Mouse (Mus musculus) heart, postnatal 36 days (tissue): ENCODE data around the gene Ubtd2. TPM values are rescaled to one million over a fixed set of nuclear protein-coding genes. Genes with fewer than 3 reads are reported as not detected.
A peak's percentile ranks its signal among the peaks of the same experiment; 100 is the strongest.
"Not testable (repeated sequence)": the region's sequence is repeated elsewhere in the genome, so short reads cannot be mapped to it uniquely, and the experiment has no call there.

Experiments
- DNase-seq, 2 experiments: peaks; one replicate each; pipeline ENCODE4 v3.0.0; 2021 to 2022
- intact Hi-C: fragments of 180-260 bp; cut with DNase I; formaldehyde crosslinking; loops from one replicate; pipeline ENCODE4 v1.15.1; 2025
- total RNA-seq, 2 experiments: library from RNA; stranded (reverse); gene quantifications; 2 replicates each; pipeline ENCODE4 v1.2.3; 2021

Ubtd2 gene
- total RNA-seq, 2 experiments from 2014 or later: 4.7 to 7.0 TPM

GRCm38 (mm10) chr11:32514853-32515252 lies 59.7 kb downstream of the Ubtd2 start:
- intact Hi-C loops: not testable (repeated sequence)

GRCm38 (mm10) chr11:32516091-32516490 lies 60.9 kb downstream of the Ubtd2 start:
- intact Hi-C loops: no loop called here
- DNase-seq: no peak

More at GRCm38 (mm10) chr11:32514853-32515252, 59.7 kb downstream of the Ubtd2 start:
- not testable (repeated sequence) for DNase-seq

- DNase-seq: no peak
- intact Hi-C loops: no loop called here
These were observed 61.9 kb downstream of the Ubtd2 start for GRCm38 (mm10) chr11:32516916-32517712.

- intact Hi-C loops: no loop called here
- DNase-seq: no peak
These were observed 63.6 kb downstream of the Ubtd2 start for GRCm38 (mm10) chr11:32518770-32519169.

GRCm38 (mm10) chr11:32519354-32519753 lies 64.2 kb downstream of the Ubtd2 start:
- DNase-seq: no peak
- intact Hi-C loops: no loop called here

GRCm38 (mm10) chr11:32521246-32521645 lies 66.1 kb downstream of the Ubtd2 start:
- intact Hi-C loops: no loop called here
- no peak for DNase-seq

GRCm38 (mm10) chr11:32524122-32524920 lies 69.2 kb downstream of the Ubtd2 start:
- no peak for DNase-seq
- intact Hi-C loops: no loop called here

- DNase-seq: no peak
- intact Hi-C loops: no loop called here
These were observed 71.8 kb downstream of the Ubtd2 start for GRCm38 (mm10) chr11:32527006-32527405.

GRCm38 (mm10) chr11:32530151-32530550 lies 75.0 kb downstream of the Ubtd2 start:
- DNase-seq: no peak
- intact Hi-C loops: loop anchor here (1.0 to 5.0 kb wide), 2 partner anchors 58 to 177 kb away; no protein-coding TSS in a partner anchor

- peak; percentile 6 to 32 for DNase-seq
These were observed 76.9 kb downstream of the Ubtd2 start, which contains the start of gene Efcab9 for GRCm38 (mm10) chr11:32531871-32532764. Efcab9 (minus strand) TSS chr11:32532081.

GRCm38 (mm10) chr11:32532765-32533481 lies 77.8 kb downstream of the Ubtd2 start, which contains the start of gene Stk10:
Stk10 (plus strand) TSS chr11:32533305.
- DNase-seq: peak; percentile 88 to 89
- intact Hi-C loops: loop anchor here (1.0 to 5.0 kb wide), 2 partner anchors 78 to 174 kb away; partner anchors contain the start of gene Ubtd2

More at GRCm38 (mm10) chr11:32531871-32532764, 76.9 kb downstream of the Ubtd2 start, which contains the start of gene Efcab9:
- intact Hi-C loops: loop anchor here (1.0 to 5.0 kb wide), 2 partner anchors 77 to 175 kb away; partner anchors contain the start of gene Ubtd2

- intact Hi-C loops: loop anchor here (2.0 to 5.0 kb wide), 2 partner anchors 15 to 174 kb away; no protein-coding TSS in a partner anchor
- peak; percentile 39 to 57 for DNase-seq
These were observed 78.5 kb downstream of the Ubtd2 start for GRCm38 (mm10) chr11:32533482-32534261.

- DNase-seq: peak in 1 of 2 experiments; percentile 22
- intact Hi-C loops: loop anchor here (2.0 to 5.0 kb wide), 2 partner anchors 14 to 173 kb away; no protein-coding TSS in a partner anchor
These were observed 79.4 kb downstream of the Ubtd2 start for GRCm38 (mm10) chr11:32534453-32535075.

GRCm38 (mm10) chr11:32535646-32536045 lies 80.5 kb downstream of the Ubtd2 start:
- intact Hi-C loops: loop anchor here (2.0 kb wide), 1 partner anchor 13 kb away; no protein-coding TSS in a partner anchor
- no peak for DNase-seq

- no peak for DNase-seq
- intact Hi-C loops: no loop called here
These were observed 81.8 kb downstream of the Ubtd2 start for GRCm38 (mm10) chr11:32536954-32537353.

- intact Hi-C loops: loop anchor here (2.0 kb wide), 1 partner anchor 28 kb away; no protein-coding TSS in a partner anchor
These were observed 83.3 kb downstream of the Ubtd2 start for GRCm38 (mm10) chr11:32538435-32538834.

GRCm38 (mm10) chr11:32538846-32539245 lies 83.7 kb downstream of the Ubtd2 start:
- no peak for DNase-seq
- intact Hi-C loops: loop anchor here (2.0 kb wide), 1 partner anchor 28 kb away; no protein-coding TSS in a partner anchor

More at GRCm38 (mm10) chr11:32538435-32538834, 83.3 kb downstream of the Ubtd2 start:
- DNase-seq: peak in 1 of 2 experiments; percentile 47
